Mouse (Mus musculus) hindbrain, postnatal 0 days (tissue): ENCODE data around the gene Klhl33. TPM values are rescaled to one million over a fixed set of nuclear protein-coding genes. Genes with fewer than 3 reads are reported as not detected.
"Not testable (repeated sequence)": the region's sequence is repeated elsewhere in the genome, so short reads cannot be mapped to it uniquely, and the experiment has no call there.

Experiments
- ATAC-seq: fragments of 200-750 bp; cut with Nextera tagmentation; 2 replicates; pipeline ENCODE4 v1.8.0; 2017; ENCODE audit warnings: mild to moderate bottlenecking, moderate TSS enrichment, moderate library complexity
- DNase-seq: peaks from one replicate; pipeline ENCODE4 v3.0.0-alpha.2; 2015; ENCODE audit warnings: low spot score
- H3K27ac ChIP-seq: fragments of 300-500 bp; sonication (generic); 2 replicates; pipeline ENCODE4 v1.5.1; 2014; ENCODE audit warnings: mild to moderate bottlenecking
- H3K27me3 ChIP-seq: fragments of 300-500 bp; sonication (generic); 2 replicates; pipeline ENCODE4 v1.6.1; 2014; ENCODE audit warnings: low read length, mixed read lengths; ENCODE audit not compliant: insufficient read depth
- H3K36me3 ChIP-seq: fragments of 300-500 bp; sonication (generic); 2 replicates; pipeline ENCODE4 v1.6.1; 2014; ENCODE audit warnings: low read length, mixed read lengths; ENCODE audit not compliant: insufficient read depth
- H3K4me1 ChIP-seq: fragments of 300-500 bp; sonication (generic); 2 replicates; pipeline ENCODE4 v1.6.1; 2014; ENCODE audit warnings: antibody characterized with exemption, low read length, mixed read lengths; ENCODE audit not compliant: insufficient read depth
- H3K4me2 ChIP-seq: fragments of 300-500 bp; sonication (generic); 2 replicates; pipeline ENCODE4 v1.6.1; 2014; ENCODE audit warnings: low read depth, mild to moderate bottlenecking, low read length, moderate library complexity, mixed read lengths
- H3K4me3 ChIP-seq: fragments of 300-500 bp; sonication (generic); 2 replicates; pipeline ENCODE4 v1.5.1; 2014; ENCODE audit warnings: low read length
- H3K9ac ChIP-seq: fragments of 300-500 bp; sonication (generic); replicated peaks from 2 replicates; pipeline ENCODE4 v1.6.1; 2014; ENCODE audit warnings: mild to moderate bottlenecking, low read length, moderate library complexity, mixed read lengths
- H3K9me3 ChIP-seq: fragments of 300-500 bp; sonication (generic); 2 replicates; pipeline ENCODE4 v1.6.1; 2016; ENCODE audit warnings: low read length, mixed read lengths
- CTCF ChIP-seq: IDR thresholded peaks from 2 replicates; pipeline ENCODE4 v1.5.1; 2016; ENCODE audit warnings: antibody characterized with exemption, control low read depth, low read depth
- WGBS: fragments of 180-500 bp; shearing (Covaris S2); extraction: QIAGEN DNeasy Blood & Tissue Kit; methylation state at CpG from one replicate; pipeline ENCODE4 v1.1.7; 2014; 5-methylcytosine and 5-hydroxymethylcytosine counted together
- polyA plus RNA-seq: library from polyadenylated mRNA; unstranded; fragments of >200 nt; fragmentation: Nextera tagmentation; extraction: Ambion mirVana; gene quantifications from 2 replicates; pipeline ENCODE4 v1.2.1, GENCODE M21; 2015
- total RNA-seq: library from RNA; depleted of rRNA; stranded (reverse); fragments of >200 nt; gene quantifications from 2 replicates; pipeline ENCODE4 v1.2.3, GENCODE M21; 2014

Gene Klhl33
- total and polyA plus RNA-seq, 2 experiments from 2014 or later: 2.9 to 3.7 TPM

DNA sequence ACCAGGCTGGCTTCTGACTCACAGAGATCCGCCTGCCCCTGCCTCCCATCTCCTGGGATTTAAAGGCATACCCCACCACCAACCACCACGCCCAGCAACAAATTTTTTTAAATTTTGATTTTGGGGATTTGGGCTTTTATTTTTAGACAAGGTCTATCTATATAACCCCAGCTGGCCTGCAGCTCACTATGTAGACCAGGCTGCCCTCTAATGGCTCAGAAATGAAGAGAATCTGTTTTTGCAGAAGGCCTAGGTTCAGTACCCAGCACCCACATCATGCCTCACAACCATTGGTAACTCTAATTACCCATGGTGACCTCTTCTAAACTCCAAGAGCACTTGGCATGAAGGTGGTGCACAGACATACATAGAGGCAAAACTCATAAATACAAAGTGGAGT lies 26.0 kb downstream of the Klhl33 start:
- Histone ChIP-seq H3K27ac (no peak overlapping the region), H3K36me3 (no peaks in the 10 kb centered on the region), H3K9ac (no peak overlapping the region), H3K4me3 (0 out of 2 replicates have a peak overlapping the region, but pooled peaks have one; percentile 52), H3K9me3 (no peaks in the 10 kb centered on the region), H3K4me2 (peak overlapping the region; percentile 71), H3K4me1 (no peaks in the 10 kb centered on the region), H3K27me3 (no peaks in the 10 kb centered on the region)
- 94% methylated on average over 2 of the region's 2 CpGs for WGBS
- no peak for ATAC-seq
- no peak for TF ChIP-seq CTCF
- no peak for DNase-seq

DNA sequence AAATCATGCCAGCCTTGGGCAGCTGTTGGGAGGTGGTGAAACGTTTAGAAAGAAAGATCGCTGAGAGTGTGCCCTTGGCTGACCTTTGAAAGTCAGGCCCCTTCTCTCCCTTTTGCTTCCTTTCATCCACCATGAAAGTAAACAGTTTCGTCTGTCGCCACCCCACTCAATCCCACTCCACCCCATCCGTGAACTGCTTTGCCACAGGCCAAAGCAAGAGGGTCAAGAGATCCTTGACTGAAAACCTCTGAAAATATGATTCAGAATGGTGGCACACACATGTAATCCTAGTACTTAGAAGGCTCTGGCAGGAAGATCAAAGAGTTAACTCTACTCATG lies 26.5 kb downstream of the Klhl33 start:
- H3K4me1 ChIP-seq: no peaks in the 10 kb centered on the region
- H3K9me3 ChIP-seq: no peaks in the 10 kb centered on the region
- peak overlapping the region; percentile 58 for H3K9ac ChIP-seq
- H3K27me3 ChIP-seq: no peaks in the 10 kb centered on the region
- no peak for TF ChIP-seq CTCF
- peak overlapping the region; percentile 78 for H3K27ac ChIP-seq
- no peak for DNase-seq
- no peaks in the 10 kb centered on the region for H3K36me3 ChIP-seq
- H3K4me2 ChIP-seq: peak overlapping the region; percentile 71
- ATAC-seq: no peak
- H3K4me3 ChIP-seq: peak overlapping the region; percentile 52
- WGBS: 17% methylated on average over 5 of the region's 5 CpGs

DNA sequence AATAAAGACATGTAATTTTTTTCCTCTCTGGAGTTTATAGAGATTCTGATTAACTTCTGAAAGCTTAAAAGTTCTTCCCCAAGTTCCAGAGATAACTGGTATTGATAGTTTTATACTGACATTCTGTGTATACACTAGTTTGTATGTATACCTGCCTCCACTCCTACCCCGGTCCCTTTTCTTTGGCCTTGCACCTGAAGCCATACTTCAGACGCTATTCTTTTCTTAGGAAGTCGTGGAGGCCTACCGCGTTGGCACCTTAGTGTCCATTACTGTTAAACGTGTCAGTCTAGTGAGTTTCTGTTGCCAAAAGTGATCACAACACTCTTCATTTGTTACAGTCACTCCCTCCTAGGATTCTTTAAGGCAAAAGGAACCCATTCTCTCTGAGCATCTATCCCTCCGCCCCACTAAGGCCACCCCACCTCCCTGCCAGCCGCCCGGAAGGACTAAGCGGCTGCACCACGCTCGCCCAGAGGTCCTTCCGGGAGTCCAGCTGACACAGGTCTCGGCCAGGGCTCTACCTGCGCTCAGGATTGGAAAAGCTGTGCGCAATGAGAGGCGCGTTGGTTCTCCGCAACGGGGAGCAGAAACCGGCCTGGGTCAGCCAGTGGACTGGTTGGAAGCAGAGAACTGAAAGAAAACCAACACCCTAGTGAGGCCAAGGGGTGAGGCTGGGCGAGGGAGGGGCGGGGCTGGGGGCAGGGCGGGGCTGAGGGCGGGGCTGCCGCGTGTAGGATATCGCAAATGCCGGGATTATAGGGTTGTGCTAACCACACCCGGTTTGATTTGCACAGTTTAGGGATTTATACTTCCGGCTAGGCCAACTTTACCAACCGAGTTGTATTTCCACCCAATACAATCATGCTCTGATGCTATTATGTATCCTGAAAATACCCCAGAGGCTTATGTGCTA lies 27.2 kb downstream of the Klhl33 start, which contains the start of gene Tep1:
Tep1 (minus strand) TSS at position 672 of the 916 bp plus-strand sequence.
- Histone ChIP-seq H3K9me3 (no peaks in the 10 kb centered on the region), H3K4me1 (no peaks in the 10 kb centered on the region), H3K27me3 (no peaks in the 10 kb centered on the region), H3K4me2 (peak within 1 kb of the TSS; percentile 71), H3K36me3 (no peaks in the 10 kb centered on the region), H3K4me3 (peak within 1 kb of the TSS; percentile 52), H3K27ac (peak within 1 kb of the TSS; percentile 78), H3K9ac (peak within 1 kb of the TSS; percentile 58)
- DNase-seq: peak; percentile 81
- no peak for TF ChIP-seq CTCF
- 7% methylated on average over 32 of the region's 32 CpGs for WGBS
- ATAC-seq: peak; percentile 98

DNA sequence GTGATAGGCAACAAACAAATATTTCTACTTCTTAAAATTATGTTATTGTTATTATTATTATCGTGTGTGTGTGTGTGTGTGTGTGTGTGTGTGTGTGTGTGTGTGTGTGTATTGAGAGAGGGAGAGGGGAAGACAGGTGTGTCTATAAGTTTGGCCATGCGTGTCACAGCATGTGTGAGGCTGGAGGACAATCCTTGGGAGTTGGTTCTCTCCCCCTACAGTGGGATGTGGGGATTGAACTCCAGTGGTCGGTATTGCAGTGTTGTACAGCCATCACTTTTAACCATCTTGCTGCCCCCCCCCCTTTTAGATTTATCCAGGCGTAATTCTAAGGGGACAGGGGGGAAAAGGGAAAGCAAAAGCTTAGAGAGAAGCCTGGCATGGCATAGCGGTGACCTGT lies 28.7 kb downstream of the Klhl33 start:
- Histone ChIP-seq H3K4me3 (no peak overlapping the region), H3K4me2 (no peak overlapping the region), H3K36me3 (no peaks in the 10 kb centered on the region), H3K27ac (no peak overlapping the region), H3K27me3 (no peaks in the 10 kb centered on the region), H3K9ac (no peak overlapping the region), H3K9me3 (no peaks in the 10 kb centered on the region), H3K4me1 (no peaks in the 10 kb centered on the region)
- TF ChIP-seq CTCF: no peak
- WGBS: 92% methylated on average over 5 of the region's 5 CpGs
- ATAC-seq (no peak), DNase-seq (no peak)

DNA sequence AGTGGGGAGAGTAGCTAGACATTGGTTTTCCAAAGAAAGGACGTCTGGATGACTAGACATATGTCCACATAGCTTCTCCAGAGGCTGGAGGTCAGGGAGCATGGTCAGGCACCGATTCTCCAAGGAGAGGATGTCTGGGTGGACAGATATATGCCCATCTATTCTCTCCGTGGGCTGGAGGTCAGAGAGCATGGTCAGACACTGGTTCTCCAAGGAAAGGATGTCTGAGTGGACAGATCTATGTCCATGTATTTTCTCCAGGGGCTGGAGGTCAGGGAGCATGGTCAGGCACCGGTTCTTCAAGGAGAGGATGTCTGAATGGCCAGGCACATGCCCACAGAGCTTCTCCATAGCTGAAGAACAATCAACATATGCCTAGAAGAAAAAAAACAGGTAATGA lies 29.1 kb downstream of the Klhl33 start:
- Histone ChIP-seq H3K9me3 (no peaks in the 10 kb centered on the region), H3K9ac (no peak overlapping the region), H3K27me3 (no peaks in the 10 kb centered on the region), H3K4me2 (no peak overlapping the region), H3K27ac (no peak overlapping the region), H3K4me3 (no peak overlapping the region), H3K36me3 (no peaks in the 10 kb centered on the region), H3K4me1 (no peaks in the 10 kb centered on the region)
- DNase-seq (no peak), ATAC-seq (no peak)
- 81% methylated on average over 4 of the region's 4 CpGs for WGBS
- TF ChIP-seq CTCF: no peak

DNA sequence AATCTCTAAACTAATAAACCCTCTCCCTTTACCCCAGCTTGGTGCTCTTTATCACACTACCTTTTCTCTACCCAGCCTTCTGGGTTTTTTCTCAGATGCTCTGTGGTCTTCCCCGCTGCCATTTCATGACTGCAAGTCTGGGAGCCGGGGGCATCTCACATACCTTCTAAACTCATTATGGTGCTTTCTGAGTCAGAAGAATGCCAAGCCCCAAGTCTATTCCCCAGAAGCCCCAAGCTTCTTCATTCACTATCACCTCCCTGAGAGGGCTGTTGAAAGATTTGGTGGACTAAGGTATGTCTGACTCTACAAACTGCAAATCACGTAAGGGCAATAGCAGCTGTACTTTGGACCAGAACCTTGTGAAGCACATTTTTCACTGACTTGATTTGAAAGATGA lies 30.3 kb downstream of the Klhl33 start:
- Histone ChIP-seq H3K4me1 (no peaks in the 10 kb centered on the region), H3K4me3 (no peak overlapping the region), H3K36me3 (no peaks in the 10 kb centered on the region), H3K27me3 (no peaks in the 10 kb centered on the region), H3K4me2 (no peak overlapping the region), H3K27ac (no peak overlapping the region), H3K9ac (no peak overlapping the region), H3K9me3 (no peaks in the 10 kb centered on the region)
- no peak for DNase-seq
- no peak for ATAC-seq
- no peak for TF ChIP-seq CTCF
- WGBS: 94% methylated on average over 3 of the region's 3 CpGs

DNA sequence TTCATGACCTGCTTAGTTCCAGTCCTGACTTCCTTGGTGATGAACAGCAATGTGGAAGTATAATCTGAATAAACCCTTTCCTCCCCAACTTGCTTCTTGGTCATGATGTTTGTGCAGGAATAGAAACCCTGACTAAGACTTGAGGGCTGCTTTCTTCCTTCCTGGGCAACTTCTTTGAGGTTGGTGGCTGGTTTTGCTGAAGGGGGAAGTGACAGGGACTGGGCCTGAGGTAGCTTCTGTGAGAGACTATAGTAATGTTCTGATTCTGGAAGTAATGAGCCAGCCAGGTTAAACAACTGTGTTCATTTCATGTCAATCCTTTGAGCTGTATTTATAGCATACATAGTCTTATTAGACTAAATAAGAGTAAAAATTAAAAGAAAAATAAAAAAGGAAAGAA lies 32.3 kb downstream of the Klhl33 start:
- H3K27me3 ChIP-seq, H3K4me2 ChIP-seq, H3K9me3 ChIP-seq, H3K4me1 ChIP-seq, H3K4me3 ChIP-seq, H3K27ac ChIP-seq, H3K36me3 ChIP-seq, DNase-seq, H3K9ac ChIP-seq, ATAC-seq: not testable (repeated sequence)
